Comparison of ENCODE assay signal across 28 mouse cellular contexts in the genomic region with DNA sequence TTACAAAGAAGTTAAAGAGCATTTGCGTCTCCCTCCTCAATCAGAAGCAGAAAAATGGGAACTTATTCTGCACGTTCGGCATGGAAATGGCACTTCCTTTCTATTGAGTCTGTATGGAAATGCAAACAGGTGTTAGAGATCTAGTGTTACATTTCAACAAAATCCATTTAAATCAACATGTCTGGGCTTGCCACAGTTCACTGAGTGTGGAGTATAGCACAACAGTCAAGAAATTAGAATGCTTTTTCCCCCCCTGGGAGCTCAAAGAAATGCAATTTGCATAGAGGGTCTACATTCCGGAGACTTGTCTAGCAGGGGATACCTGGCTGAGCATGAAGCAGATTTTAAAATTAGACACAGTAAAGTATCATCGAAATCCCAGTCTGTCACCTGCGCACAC.
"Had no signal": no experiment of that assay in that cellular context is flagged by ENCODE, and none has a peak within 500 bp of the region (broad histone marks: within the 10 kb centered on the region; RNA-seq: fewer than 3 reads in every experiment).

No protein-coding gene starts in this region.

- H3K27me3 ChIP-seq: heart, embryonic 13.5 days; heart, embryonic 15.5 days; hindbrain, embryonic 12.5 days; hindbrain, embryonic 15.5 days; kidney, embryonic 15.5 days; limb, embryonic 12.5 days; liver, embryonic 13.5 days; liver, embryonic 15.5 days had no signal

- H3K4me3 ChIP-seq: heart, adult 2 months; heart, embryonic 13.5 days; heart, embryonic 15.5 days; hindbrain, embryonic 10.5 days; hindbrain, embryonic 12.5 days; hindbrain, embryonic 15.5 days; kidney, embryonic 15.5 days; left cerebral cortex, adult 2 months; limb, embryonic 10.5 days; limb, embryonic 12.5 days; liver, embryonic 13.5 days; liver, embryonic 15.5 days had no signal

- DNase-seq: gastrocnemius, postnatal 14 days; gastrocnemius, postnatal 36 days; heart, adult 2 months; heart, postnatal 14 days; heart, postnatal 4 days; kidney, adult 11 months; kidney, adult 2 months; kidney, adult 9 months; kidney, postnatal 14 days; kidney, postnatal 36 days; liver; liver, embryonic 13.5 days; liver, postnatal 0 days had no signal

- ATAC-seq: hindbrain, postnatal 0 days; intestine, embryonic 16.5 days; liver, postnatal 0 days had no signal

- H3K9ac ChIP-seq: heart, embryonic 13.5 days; heart, embryonic 15.5 days; hindbrain, embryonic 12.5 days; hindbrain, embryonic 15.5 days; kidney, embryonic 15.5 days; limb, embryonic 12.5 days; liver, embryonic 13.5 days; liver, embryonic 15.5 days; liver, postnatal 0 days had no signal

- H3K4me2 ChIP-seq: heart, embryonic 11.5 days; heart, embryonic 13.5 days; heart, embryonic 15.5 days; hindbrain, embryonic 12.5 days; hindbrain, embryonic 15.5 days; kidney, embryonic 15.5 days; limb, embryonic 12.5 days; liver, embryonic 11.5 days; liver, embryonic 13.5 days; liver, embryonic 15.5 days had no signal

- H3K9me3 ChIP-seq: heart, embryonic 13.5 days; heart, embryonic 15.5 days; hindbrain, embryonic 10.5 days; hindbrain, embryonic 12.5 days; hindbrain, embryonic 15.5 days; kidney, embryonic 15.5 days; limb, embryonic 10.5 days; limb, embryonic 12.5 days; liver, embryonic 15.5 days had no signal

- H3K36me3 ChIP-seq: heart, embryonic 13.5 days; heart, embryonic 15.5 days; hindbrain, embryonic 10.5 days; hindbrain, embryonic 12.5 days; hindbrain, embryonic 15.5 days; kidney, embryonic 15.5 days; limb, embryonic 10.5 days; limb, embryonic 12.5 days; liver, embryonic 13.5 days; liver, embryonic 15.5 days had no signal

- H3K4me1 ChIP-seq: heart, embryonic 13.5 days; heart, embryonic 15.5 days; hindbrain, embryonic 10.5 days; hindbrain, embryonic 12.5 days; hindbrain, embryonic 15.5 days; kidney, embryonic 15.5 days; limb, embryonic 10.5 days; limb, embryonic 12.5 days; liver, embryonic 13.5 days; liver, embryonic 15.5 days had no signal

- H3K27ac ChIP-seq: heart, adult 2 months; heart, embryonic 13.5 days; heart, embryonic 15.5 days; hindbrain, embryonic 10.5 days; hindbrain, embryonic 12.5 days; hindbrain, embryonic 15.5 days; hindbrain, postnatal 0 days; kidney, embryonic 15.5 days; kidney, postnatal 0 days; left cerebral cortex, adult 2 months; limb, embryonic 10.5 days; limb, embryonic 12.5 days; liver, embryonic 13.5 days; liver, embryonic 15.5 days had no signal
